Mouse (Mus musculus): ENCODE data around the gene Stat4.

Gene Stat4

GRCm38 (mm10) chr1:51986848-51987247, at the start of gene Stat4:
Gene Stat4, plus strand, starts transcription at chr1:51987148.
- no peak for DNase-seq

- DNase-seq: no peak
Measured at GRCm38 (mm10) chr1:51938357-51938756, 48.6 kb upstream of the Stat4 start.

GRCm38 (mm10) chr1:51944755-51945154, 42.2 kb upstream of the Stat4 start:
- DNase-seq: peak; percentile 11

- no peak for DNase-seq
Measured at GRCm38 (mm10) chr1:51947116-51947515, 39.8 kb upstream of the Stat4 start.

DNA sequence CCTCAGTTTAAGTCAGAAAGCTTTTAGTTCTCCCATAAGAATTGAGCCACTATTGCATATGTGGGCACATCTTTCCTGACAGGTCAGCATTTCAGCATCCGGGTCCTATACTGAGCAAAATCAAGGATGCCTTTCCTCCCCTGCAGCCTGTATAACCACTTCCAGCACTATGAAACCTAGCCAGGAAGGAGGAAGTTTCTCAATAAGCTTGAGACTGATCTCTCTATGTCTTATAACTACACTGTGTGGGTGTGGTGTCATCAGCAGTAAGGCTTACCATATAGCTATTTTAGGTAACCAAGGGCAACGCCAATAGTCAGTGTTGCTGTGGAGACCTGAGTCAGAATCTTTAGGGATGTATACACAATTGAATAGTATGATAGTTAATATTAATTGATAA, 22.3 kb upstream of the Stat4 start:
- no peak for DNase-seq

GRCm38 (mm10) chr1:51968994-51969393, 18.0 kb upstream of the Stat4 start:
- DNase-seq: peak; percentile 23

DNA sequence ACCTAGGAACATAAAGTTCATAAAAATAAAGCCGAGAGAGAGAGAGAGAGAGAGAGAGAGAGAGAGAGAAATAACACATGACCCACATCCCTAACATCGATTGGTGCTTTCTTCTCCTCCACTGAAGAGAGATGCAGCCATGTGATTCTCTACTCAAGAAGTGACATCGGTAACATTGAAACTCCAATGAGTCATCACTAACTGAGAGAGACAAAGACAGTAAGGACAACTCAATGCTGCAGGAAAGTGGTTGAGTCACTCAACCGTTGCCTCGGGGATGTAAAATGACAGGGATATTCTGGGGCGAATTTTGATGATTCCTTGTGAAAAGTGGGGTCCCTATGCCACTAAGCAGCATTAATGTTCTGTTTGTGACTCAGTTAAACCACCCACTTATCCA, 16.8 kb upstream of the Stat4 start:
- DNase-seq: no peak

GRCm38 (mm10) chr1:51975589-51975988, 11.4 kb upstream of the Stat4 start:
- no peak for DNase-seq

- peak; percentile 79 for DNase-seq
Measured at GRCm38 (mm10) chr1:51979048-51979447, 7.9 kb upstream of the Stat4 start.

DNA sequence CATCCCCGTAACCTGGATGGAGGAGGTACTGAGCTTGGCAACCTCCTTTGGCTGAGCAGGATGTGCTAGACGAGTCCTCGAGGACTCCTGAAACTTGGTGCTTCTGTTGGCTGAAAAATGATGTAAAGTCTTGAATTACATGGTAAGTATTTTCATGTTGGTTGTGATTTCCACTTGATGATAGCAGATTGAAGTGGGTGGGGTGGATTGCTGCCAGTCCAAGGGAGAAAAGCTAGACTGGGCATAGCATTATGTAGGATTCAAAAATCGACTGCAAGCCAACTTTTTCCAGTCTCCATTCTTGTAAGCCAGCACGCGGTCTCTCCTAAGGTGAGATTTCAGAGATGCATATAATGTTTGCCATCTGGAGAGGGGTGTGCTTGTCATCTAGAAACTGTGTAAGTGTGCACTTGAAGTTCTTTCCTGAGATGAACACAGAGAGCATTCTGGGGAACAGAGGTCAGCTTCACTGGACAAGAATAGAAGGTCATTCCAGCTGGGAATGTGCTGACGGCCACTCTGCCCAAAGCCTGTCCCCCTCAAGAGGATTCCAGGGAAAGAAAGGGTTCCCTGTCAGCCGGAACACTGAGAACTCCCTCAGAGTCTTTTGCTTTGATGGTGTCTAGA, 5.1 kb downstream of the Stat4 start:
- DNase-seq: no peak

- DNase-seq: no peak
Measured at GRCm38 (mm10) chr1:51996056-51996455, 9.1 kb downstream of the Stat4 start.

DNA sequence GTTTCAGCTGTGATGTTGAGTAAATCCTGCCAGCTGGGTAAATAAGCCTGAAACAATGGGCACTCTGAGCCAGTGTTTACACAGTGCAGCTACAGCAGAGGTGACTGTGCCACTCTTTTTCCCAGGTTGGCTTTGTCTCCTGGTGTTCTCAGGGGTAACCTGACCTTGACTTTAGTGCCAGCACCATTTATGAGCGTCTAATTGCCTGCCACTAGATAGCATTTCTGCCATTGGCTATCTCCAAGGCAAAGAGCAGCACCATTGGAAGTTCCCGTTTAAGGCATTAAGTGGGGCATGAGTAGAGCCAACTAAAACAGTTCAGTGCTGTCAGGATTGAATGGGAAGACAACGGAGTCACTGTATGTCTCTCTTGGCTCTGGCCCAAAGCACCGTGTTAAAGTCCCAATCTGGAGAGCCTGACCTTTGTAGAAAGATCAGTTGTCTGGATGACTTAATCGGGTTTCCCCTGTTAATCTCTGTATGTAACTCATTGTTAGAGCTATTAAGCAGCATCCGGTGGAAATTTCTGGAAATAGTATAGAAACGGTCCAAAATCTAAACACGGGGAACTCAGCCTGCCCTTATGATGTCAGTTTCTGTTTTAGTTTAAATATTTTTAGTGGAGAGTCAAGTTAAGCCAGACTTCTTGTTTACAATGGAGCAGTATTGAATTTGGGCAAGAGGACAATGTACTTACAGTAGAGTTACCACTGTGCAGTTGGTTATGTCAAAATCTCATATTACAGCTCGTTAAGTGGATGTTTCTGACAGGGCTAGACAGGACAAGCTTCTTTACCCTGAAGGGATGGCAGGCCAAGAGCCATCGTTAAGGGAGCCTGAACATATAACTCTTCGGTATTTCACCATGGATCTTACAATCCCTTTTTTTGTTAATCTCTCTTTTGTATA, 10.1 kb downstream of the Stat4 start:
- DNase-seq: no peak

- peak; percentile 9 for DNase-seq
Measured at GRCm38 (mm10) chr1:51998542-51998941, 11.6 kb downstream of the Stat4 start.

DNA sequence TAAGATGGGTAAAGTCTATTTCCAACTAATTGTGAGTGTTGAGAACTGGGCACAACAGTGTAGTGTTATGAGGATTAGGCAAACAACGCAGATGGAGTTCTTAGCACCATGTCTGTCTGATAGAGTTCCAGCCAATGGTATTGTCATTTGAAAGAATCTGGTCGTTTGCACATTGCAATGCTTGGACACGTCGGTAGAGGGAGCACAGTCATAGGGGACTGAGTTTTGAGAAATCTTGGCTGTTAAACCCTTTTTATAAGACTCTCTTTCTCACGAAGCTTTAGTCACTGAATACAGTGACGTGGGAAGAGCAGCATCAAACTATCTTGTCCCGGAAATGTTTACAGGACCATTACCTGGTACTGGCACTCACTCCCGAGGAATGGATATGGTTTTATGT, 17.1 kb downstream of the Stat4 start:
- peak; percentile 27 for DNase-seq

DNA sequence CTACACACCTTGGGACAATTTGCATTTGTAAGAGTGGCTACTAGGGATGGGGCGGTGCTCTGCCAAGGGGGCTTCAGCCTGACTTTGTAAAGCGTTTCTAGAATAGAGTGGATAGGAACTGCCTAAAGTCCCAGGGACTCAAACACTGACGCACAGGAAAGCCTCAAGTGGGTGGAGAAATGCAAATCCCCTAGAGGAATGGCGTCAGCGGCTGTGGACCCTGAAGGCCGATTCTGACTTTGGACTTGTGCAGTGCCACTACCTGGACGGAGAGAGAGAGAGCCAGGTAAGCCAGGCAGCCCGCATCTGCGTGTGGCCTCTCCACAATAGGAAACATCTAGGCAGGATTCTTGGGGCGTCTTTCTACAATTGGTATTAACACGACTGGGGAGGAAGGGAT, 21.5 kb downstream of the Stat4 start:
- no peak for DNase-seq

GRCm38 (mm10) chr1:52008947-52009346, 22.0 kb downstream of the Stat4 start:
- no peak for DNase-seq

- no peak for DNase-seq
Measured at GRCm38 (mm10) chr1:52010741-52011140, 23.8 kb downstream of the Stat4 start.

DNA sequence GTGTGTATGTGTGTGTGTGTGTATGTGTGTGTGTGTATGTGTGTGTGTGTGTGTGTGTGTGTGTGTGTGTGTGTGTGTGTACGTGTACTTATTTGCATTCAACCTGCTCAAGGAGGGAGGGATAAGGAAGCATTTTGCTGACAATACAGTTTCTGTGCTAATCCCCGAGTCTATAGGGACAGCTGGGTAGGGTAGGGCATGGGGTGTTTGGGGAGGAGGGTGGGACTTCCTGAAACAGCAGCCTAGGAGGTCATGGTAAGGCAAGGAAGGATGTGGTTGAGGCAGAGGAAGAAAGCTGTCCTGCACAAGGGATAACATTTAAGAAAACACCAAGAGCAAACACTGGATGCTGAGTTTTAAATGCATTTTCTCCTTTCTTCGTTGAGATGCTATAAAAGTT, 24.3 kb downstream of the Stat4 start:
- no peak for DNase-seq

GRCm38 (mm10) chr1:52012231-52012630, 25.3 kb downstream of the Stat4 start:
- DNase-seq: no peak

GRCm38 (mm10) chr1:52012757-52013156, 25.8 kb downstream of the Stat4 start:
- DNase-seq: no peak

DNA sequence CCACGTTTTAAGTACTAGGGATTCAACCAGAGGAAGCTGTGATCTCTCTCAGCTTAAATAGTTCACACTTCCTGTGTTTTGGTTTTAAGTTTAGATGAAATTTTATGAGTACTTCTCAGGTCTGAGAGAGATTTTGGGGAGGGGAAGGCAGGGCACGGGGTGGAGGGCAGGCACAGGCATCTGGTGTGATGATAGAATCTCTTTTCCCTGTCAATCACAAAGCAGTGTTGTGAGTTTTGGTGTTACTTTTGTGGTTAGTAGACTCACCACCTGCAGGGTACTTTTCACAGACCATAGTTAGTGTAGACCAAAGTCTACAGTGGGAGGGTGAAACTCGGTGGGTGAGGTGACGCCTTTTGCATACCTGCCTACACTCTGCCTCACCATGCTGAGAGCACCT, 32.7 kb downstream of the Stat4 start:
- DNase-seq: no peak

DNA sequence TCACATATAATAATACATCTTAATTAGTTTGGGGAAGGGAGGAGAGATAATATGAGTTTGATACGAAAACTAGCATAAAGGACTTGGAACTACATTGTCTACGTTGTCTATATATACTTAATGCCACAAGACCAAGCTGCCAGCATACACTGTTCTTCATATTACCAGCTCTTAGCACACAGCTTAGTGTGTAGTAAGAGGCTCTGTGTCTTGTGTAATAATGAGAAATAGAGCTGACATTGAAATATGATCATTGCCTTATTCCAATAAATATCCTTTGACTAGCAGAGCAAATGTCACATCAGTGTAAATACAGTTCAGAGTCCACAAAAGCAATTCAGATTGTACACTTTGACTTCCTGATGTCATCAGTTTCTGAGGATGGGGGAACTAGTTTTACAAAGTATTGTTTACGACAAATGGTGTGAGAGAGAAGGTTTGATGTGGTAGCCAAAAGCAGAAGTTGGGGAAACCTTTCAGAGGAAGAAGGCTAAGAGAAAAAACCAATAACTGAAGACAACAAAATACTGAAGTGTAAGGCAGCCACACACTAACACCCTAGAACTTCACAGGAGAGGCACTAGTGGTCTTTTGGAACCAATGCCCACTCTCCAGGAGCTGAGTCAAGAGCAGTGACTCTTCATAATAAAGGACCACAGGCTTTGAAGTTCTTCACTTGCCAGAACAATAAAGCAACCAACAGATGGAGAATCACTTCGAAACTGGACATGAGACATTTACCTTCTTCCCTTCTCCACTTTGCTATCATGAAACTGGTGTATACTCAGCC, 35.2 kb downstream of the Stat4 start:
- no peak for DNase-seq

DNA sequence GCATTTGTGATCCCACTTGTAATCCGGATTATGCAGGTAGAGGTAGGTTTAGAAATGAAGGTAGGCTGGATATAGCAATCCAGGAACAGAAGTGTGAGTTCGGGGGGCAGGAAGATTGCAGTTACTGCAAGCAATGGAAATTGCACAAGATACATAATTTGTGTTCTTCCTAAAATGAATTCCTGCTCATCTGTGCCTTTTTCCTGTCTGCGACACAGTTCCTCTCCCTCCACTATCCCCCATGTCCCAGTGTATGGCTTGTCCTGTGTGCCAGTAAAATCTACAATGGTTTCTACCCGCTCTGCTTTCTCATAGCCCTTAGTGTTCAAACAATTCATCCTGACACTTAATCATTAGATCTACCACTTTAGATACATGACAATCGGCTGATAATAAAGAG, 41.7 kb downstream of the Stat4 start:
- DNase-seq: no peak
